Mouse (Mus musculus): ENCODE data around the gene B3gnt4.
"Not testable (repeated sequence)": the region's sequence is repeated elsewhere in the genome, so short reads cannot be mapped to it uniquely, and the experiment has no call there.

Gene B3gnt4

GRCm38 (mm10) chr5:123510160-123510559, at the start of gene B3gnt4:
Gene B3gnt4 (plus strand): TSS chr5:123510460.
- DNase-seq (ENCODE audit: low spot score in 2 of 2), result no peak

DNA sequence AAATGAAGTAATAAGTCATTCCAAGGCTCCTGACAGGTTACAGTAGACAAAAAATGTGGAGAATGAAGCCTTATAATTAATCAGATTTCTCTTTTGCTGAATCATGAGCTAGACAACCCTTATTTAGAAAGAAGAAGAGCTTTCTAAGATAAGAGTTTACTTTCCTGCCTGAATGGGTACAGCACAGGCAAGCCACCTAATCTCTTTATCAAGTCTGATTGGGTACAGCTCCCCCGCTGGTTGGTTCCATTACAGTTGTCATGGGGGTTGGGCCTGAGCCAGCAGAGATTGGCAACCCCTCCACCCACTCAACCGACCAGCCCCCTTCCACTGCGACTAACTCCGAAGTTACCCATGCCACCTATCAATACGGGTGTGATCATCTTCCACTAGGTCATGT, 48.8 kb upstream of the B3gnt4 start:
- DNase-seq (ENCODE audit: low spot score in 2 of 2), result no peak

DNA sequence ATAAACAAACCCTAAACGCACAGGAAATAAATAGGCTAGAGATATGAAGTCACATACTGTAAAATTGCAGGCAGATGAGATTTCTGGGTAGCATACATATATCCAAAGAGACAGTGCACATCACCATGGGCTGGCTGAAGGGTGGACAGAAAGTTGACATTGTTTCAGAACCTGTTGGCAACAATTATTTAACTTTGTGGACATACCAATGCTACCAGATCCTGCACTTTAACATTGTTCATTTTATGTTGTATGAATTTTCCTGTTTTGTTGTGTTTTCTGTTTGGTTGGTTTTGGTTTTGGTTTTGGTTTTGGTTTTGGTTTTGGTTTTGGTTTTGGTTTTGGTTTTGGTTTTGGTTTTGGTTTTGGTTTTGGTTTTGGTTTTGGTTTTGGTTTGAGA, 45.6 kb upstream of the B3gnt4 start:
- DNase-seq (ENCODE audit: low spot score in 2 of 2), result no peak

DNA sequence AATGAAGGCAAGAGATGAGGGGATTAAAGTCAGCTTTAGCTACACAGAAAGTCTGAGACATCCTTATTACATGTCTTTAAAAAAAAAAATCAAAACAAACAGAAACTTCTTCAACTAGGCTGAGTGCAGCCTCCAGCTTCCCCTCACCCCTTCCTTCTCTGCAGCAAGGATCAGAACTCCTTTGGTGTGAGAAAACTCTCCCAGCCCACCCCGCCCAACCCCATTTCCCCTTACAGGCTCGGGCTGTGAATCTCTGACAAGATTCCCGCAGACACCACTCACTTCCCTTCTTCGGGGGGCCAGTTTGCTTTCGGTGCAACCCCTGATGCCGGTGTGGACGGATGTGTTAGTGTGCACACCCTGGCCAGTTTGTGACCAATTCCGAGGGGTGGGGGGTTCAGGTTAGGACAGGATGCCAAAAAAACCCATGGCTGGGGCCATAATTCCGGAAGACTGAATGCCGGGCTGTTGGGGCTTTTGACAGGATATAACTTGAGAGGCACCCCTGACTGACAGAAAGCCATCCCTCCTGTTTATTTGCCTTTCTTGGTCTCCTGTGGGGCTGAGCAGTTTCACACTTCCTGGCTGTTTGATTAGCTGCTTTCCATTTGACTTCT, 39.4 kb upstream of the B3gnt4 start:
- DNase-seq (ENCODE audit: low spot score in 2 of 2), result no peak

GRCm38 (mm10) chr5:123473817-123474216, 36.4 kb upstream of the B3gnt4 start:
- DNase-seq (ENCODE audit: low spot score in 2 of 2), result no peak

GRCm38 (mm10) chr5:123487659-123488395, 22.4 kb upstream of the B3gnt4 start:
- no peak for DNase-seq (ENCODE audit: low spot score in 2 of 2)

- no peak for DNase-seq (ENCODE audit: low spot score in 2 of 2)
These were observed 21.0 kb upstream of the B3gnt4 start, which contains the start of the genes Lrrc43 and Il31 for GRCm38 (mm10) chr5:123489112-123489785. Gene Lrrc43 (plus strand): TSS chr5:123489305. Gene Il31 (minus strand): TSS chr5:123489489.

DNA sequence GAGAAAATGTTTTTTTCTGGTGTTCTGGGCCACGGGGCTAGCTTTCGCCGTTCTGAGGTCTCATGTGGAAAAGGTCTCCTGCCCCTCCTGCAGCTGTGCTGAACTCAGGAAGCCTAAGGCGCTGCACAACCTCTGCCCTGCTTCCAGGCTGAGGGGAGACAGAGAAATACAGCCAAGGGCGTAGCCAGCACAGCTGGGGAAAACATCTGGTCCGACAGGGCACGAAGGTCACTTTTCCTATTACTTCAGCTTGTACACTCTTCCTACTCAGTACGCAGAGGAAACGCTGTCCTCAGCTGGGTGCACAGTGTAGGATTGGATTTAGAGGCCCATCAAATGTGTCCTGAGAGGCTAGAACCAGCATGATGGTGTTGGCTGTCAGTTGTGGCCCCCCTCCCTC, 20.3 kb upstream of the B3gnt4 start:
- DNase-seq (ENCODE audit: low spot score in 2 of 2), result no peak

DNA sequence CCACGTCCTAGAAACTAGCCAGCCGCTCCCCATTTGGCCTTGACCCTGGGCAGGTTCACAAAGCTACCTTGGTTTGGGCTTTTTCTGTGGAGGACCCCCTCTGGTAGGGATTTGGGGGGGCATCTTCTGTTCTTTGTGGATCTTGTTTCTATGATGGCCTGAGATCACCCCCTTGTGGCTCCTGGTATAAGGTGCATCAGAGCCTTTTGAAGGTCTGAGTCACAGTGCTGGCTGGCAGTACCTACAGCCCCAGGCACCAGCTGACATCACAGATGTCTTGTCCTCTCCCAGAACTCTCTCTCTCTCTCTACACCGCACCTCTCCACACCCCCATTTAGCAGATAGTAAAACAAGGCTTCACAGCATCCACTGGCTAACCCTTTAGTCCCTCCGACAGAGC, 10.5 kb upstream of the B3gnt4 start:
- peak in 1 of 2 experiments; percentile 37 for DNase-seq (ENCODE audit: low spot score in 2 of 2)

GRCm38 (mm10) chr5:123501973-123502372, 8.3 kb upstream of the B3gnt4 start:
- no peak for DNase-seq (ENCODE audit: low spot score in 2 of 2)

GRCm38 (mm10) chr5:123507936-123508723, 2.1 kb upstream of the B3gnt4 start:
- DNase-seq (ENCODE audit: low spot score in 2 of 2), result peak; percentile 76

GRCm38 (mm10) chr5:123508921-123509320, 1.3 kb upstream of the B3gnt4 start:
- no peak for DNase-seq (ENCODE audit: low spot score in 2 of 2)

GRCm38 (mm10) chr5:123511426-123511825, 1.2 kb downstream of the B3gnt4 start:
- DNase-seq (ENCODE audit: low spot score in 2 of 2), result not testable (repeated sequence)

GRCm38 (mm10) chr5:123512102-123512501, 1.8 kb downstream of the B3gnt4 start:
- DNase-seq (ENCODE audit: low spot score in 2 of 2), result no peak

DNA sequence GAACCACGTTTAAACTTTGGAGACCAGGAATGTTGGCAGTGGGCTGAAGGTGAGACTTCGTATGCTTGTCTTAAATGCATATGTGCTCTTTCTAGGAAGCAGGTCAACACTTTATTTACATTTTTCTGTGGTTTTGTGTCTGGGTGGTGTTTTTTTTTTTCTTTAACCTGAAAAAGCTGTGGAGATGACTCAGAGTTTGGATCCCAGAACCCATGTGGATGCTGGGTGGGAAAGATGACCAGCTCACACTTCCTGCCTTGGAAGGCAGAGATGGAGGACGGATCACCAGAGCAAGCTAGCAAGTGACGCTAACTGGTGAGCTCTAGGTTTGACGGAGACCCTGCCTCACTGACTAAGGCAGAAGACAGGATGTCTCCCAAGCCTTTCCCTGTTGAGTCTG, 4.6 kb downstream of the B3gnt4 start:
- no peak for DNase-seq (ENCODE audit: low spot score in 2 of 2)

DNA sequence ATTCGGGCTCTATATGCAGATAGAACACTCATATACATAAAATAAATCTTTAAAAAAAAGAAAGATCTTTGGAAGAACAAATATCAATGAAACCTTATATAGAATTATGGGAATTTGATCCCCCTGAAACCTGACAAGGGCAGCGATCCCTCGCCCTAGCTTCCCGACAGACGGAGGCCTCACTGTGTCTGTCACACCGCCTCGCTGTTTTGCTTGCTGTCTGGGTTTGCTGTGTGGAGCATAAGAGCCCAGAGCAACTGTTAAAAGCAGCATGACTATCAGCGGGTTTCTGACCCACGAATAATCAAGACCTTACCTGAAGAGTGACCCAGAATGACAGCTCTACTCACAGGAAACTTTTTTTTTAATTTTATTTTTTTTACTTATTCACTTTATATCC, 10.4 kb downstream of the B3gnt4 start:
- DNase-seq (ENCODE audit: low spot score in 2 of 2), result no peak

- DNase-seq (ENCODE audit: low spot score in 2 of 2), result no peak
These were observed 11.4 kb downstream of the B3gnt4 start for GRCm38 (mm10) chr5:123521621-123522020.

DNA sequence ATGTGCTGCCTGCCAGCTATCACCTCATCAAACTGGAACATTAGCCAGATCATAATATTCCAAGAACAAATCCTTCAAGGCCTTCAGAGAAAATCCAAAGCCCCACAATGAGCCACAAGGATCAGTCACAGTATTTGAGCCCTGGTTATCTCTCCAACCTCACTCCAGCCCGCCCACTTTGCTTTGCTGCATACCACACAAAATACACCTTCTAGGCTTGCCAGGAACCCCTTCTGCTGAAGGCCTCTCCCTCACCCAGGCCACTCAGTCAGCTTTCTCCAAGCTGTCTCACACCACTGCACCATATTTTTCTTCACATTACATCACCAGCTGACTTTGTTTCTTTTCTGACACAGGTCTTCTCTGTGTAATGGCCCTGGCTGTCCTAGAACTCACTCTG, 11.9 kb downstream of the B3gnt4 start:
- no peak for DNase-seq (ENCODE audit: low spot score in 2 of 2)

- DNase-seq (ENCODE audit: low spot score in 2 of 2), result peak; percentile 96 to 98
These were observed 13.6 kb downstream of the B3gnt4 start, which contains the start of gene Diablo for GRCm38 (mm10) chr5:123523692-123524392. Gene Diablo (minus strand): TSS chr5:123524176.

- no peak for DNase-seq (ENCODE audit: low spot score in 2 of 2)
These were observed 14.1 kb downstream of the B3gnt4 start for GRCm38 (mm10) chr5:123524393-123524750.

- DNase-seq (ENCODE audit: low spot score in 2 of 2), result no peak
These were observed 15.0 kb downstream of the B3gnt4 start, which contains the start of gene Gm49027 for GRCm38 (mm10) chr5:123525281-123525680. Gene Gm49027 (minus strand): TSS chr5:123525488.

All from frontal cortex, postnatal 14 days (tissue).